In the genomic region with DNA sequence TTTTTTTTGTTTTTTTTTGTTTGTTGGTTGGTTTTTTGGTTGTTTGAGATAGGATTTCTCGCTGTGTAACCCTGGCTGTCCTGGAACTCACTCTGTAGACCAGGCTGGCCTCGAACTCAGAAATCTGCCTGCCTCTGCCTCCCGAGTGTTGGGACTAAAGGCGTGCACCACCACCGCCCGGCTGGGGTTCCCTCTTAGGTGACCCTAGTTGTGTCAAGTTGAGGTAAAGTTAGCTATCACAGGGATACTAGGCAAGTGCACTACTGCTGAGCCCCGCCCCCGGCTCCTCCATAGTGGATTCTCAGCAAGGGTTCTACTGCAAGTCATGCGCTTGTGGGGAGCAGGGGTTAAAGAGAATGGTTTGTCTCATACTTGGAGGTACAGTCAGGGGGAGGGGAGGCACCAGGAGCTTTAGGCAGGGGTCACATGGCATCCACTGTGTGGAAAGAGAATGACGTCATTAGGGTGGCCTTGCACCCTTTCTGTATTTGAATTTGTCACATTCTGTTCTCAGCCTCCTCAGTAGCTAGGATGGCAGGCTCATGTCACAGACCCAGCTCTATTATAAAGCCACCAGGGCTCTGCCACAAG, we compare ENCODE assay signal across 15 mouse cellular contexts. TPM values are rescaled to one million over a fixed set of nuclear protein-coding genes. Genes with fewer than 3 reads are reported as not detected.
A peak's percentile ranks its signal among the peaks of the same experiment; 100 is the strongest.
DNase-seq lines count a peak whose midpoint lies in the region; ATAC-seq and TF ChIP-seq lines count a peak whose summit lies in the region.
"Had no signal": no experiment of that assay in that cellular context is flagged by ENCODE, and none has a peak within 500 bp of the region (broad histone marks: within the 10 kb centered on the region; RNA-seq: fewer than 3 reads in every experiment).

No protein-coding gene starts in this region.

- no peak for TF ChIP-seq CTCF in lung, postnatal 0 days (IDR thresholded peaks at IDR 0.05)
- no peak for TF ChIP-seq CTCF in lung, adult 2 months (IDR thresholded peaks at IDR 0.05; ENCODE audit: insufficient read depth, low read length)

- H3K9ac ChIP-seq in lung, postnatal 0 days (replicated peaks; ENCODE audit: low read depth): no peak overlapping the region
- H3K9ac ChIP-seq in forebrain, embryonic 11.5 days (ENCODE audit: low read length): no peak overlapping the region
- H3K9ac ChIP-seq: embryonic facial prominence, embryonic 13.5 days had no signal

- 87% methylated on average over 10 of the region's 10 CpGs for WGBS in lung, postnatal 0 days
- WGBS in lung, adult 2 months: 87% methylated on average over 10 of the region's 10 CpGs
- 95% methylated on average over 10 of the region's 10 CpGs for WGBS in forebrain, embryonic 11.5 days

- H3K9me3 ChIP-seq in lung, postnatal 0 days (ENCODE audit: low read length): no peaks in the 10 kb centered on the region
- no peaks in the 10 kb centered on the region for H3K9me3 ChIP-seq in forebrain, embryonic 11.5 days (ENCODE audit: control insufficient read depth, low read length)
- H3K9me3 ChIP-seq: embryonic facial prominence, embryonic 13.5 days; limb, embryonic 10.5 days had no signal

- DNase-seq in heart, adult 11 months: peak; percentile 93
- no peak for DNase-seq in heart, adult 8-10 months (ENCODE audit: low spot score)
- peak; percentile 76 for DNase-seq in lung, postnatal 0 days (ENCODE audit: low spot score)
- DNase-seq in lung, adult 2 months: no peak
- no peak for DNase-seq in frontal cortex, postnatal 25 days (ENCODE audit: low spot score in 2 of 2)
- no peak for DNase-seq in forebrain, embryonic 11.5 days (ENCODE audit: low spot score)
- DNase-seq: cerebellum, postnatal 10 days; kidney, adult 2 months; retina, postnatal 1 day had no signal

- peak; percentile 85 for TF ChIP-seq EP300 in lung, postnatal 0 days (IDR thresholded peaks at IDR 0.05)

- peak; percentile 66 for ATAC-seq in lung, postnatal 0 days
- peak; percentile 21 for ATAC-seq in activated CD4-positive, CD25-positive, alpha-beta regulatory T cell, adult 4 months
- peak; percentile 9 for ATAC-seq in inflammation-experienced regulatory T-cells, adult 6 months
- no peak for ATAC-seq in forebrain, embryonic 11.5 days (replicated peaks; ENCODE audit: low FRiP score)
- ATAC-seq: forebrain, embryonic 16.5 days; Patski had no signal

- H3K36me3 ChIP-seq in lung, postnatal 0 days (ENCODE audit: insufficient read depth, low read length): no peaks in the 10 kb centered on the region
- no peaks in the 10 kb centered on the region for H3K36me3 ChIP-seq in forebrain, embryonic 11.5 days (ENCODE audit: control insufficient read depth, insufficient read depth, low read length)

- H3K4me1 ChIP-seq in lung, postnatal 0 days (ENCODE audit: insufficient read depth, low read depth, low read length): peaks cover 11% of the 10 kb centered on the region; the same call in 1 of the 2 replicates
- peaks cover 31% of the 10 kb centered on the region for H3K4me1 ChIP-seq in lung, adult 2 months (ENCODE audit: control insufficient read depth, insufficient read depth, low read length)
- no peaks in the 10 kb centered on the region for H3K4me1 ChIP-seq in forebrain, embryonic 11.5 days (replicated peaks; ENCODE audit: control insufficient read depth, insufficient read depth, low read length)

- TF ChIP-seq POLR2A in lung, adult 2 months (IDR thresholded peaks at IDR 0.05; ENCODE audit: borderline replicate concordance, extremely low read depth, low read depth, low read length): no peak

- H3K4me2 ChIP-seq in lung, postnatal 0 days (replicated peaks; ENCODE audit: low read depth, low read length): no peak overlapping the region
- H3K4me2 ChIP-seq in forebrain, embryonic 11.5 days (ENCODE audit: low read depth, low read length, severe bottlenecking): no peak overlapping the region
- H3K4me2 ChIP-seq: embryonic facial prominence, embryonic 13.5 days had no signal

- H3K4me3 ChIP-seq in lung, postnatal 0 days (ENCODE audit: low read depth, low read length): no peak overlapping the region
- no peak overlapping the region for H3K4me3 ChIP-seq in lung, adult 2 months (replicated peaks; ENCODE audit: extremely low read depth, low read depth, low read length)
- H3K4me3 ChIP-seq in forebrain, embryonic 11.5 days (ENCODE audit: low read depth, low read length): no peak overlapping the region
- H3K4me3 ChIP-seq: embryonic facial prominence, embryonic 13.5 days; limb, embryonic 10.5 days had no signal

- peak overlapping the region; percentile 48 for H3K27ac ChIP-seq in lung, postnatal 0 days (ENCODE audit: low read length)
- no peak overlapping the region for H3K27ac ChIP-seq in forebrain, embryonic 11.5 days (ENCODE audit: low read depth, low read length)
- H3K27ac ChIP-seq: embryonic facial prominence, embryonic 13.5 days; limb, embryonic 10.5 days had no signal

- no peaks in the 10 kb centered on the region for H3K27me3 ChIP-seq in lung, postnatal 0 days (replicated peaks; ENCODE audit: insufficient read depth, low read length)
- no peaks in the 10 kb centered on the region for H3K27me3 ChIP-seq in forebrain, embryonic 11.5 days (ENCODE audit: control insufficient read depth, insufficient read depth, low read length)
- H3K27me3 ChIP-seq: embryonic facial prominence, embryonic 13.5 days; Patski had no signal

RNA-seq across cellular contexts. Expression of gene Slc44a2, which starts 9.3 kb away (rescaled TPM):
- total RNA-seq in heart, adult 8-10 months (2022): 100 to 1,000 TPM in 1 of 4 experiments, 10 to 100 TPM in 3; 90.2 to 124 (median 94.3) TPM
- polyA plus RNA-seq in lung, postnatal 0 days (2015; fragmentation: Nextera tagmentation; extraction: Ambion mirVana): 155 and 165 TPM in 2 replicates
- 192 and 271 TPM in 2 replicates for polyA plus RNA-seq in lung, adult 2 months (2012; rRNA removed)
- polyA plus RNA-seq in activated CD4-positive, CD25-positive, alpha-beta regulatory T cell, adult 4 months (2017; shearing (Covaris generic)): 100 to 1,000 TPM; 181 to 194 TPM
- polyA plus RNA-seq in inflammation-experienced regulatory T-cells, adult 6 months (2017; shearing (Covaris generic)): 100 to 1,000 TPM; 125 to 263 (median 241) TPM
- 71.0 and 76.3 TPM in 2 replicates for polyA plus RNA-seq in forebrain, embryonic 11.5 days (2014; fragmentation: Nextera tagmentation; extraction: Ambion mirVana)

RNA-seq across cellular contexts. Expression of gene Ap1m2, which starts 17.7 kb away (rescaled TPM):
- not detected for total RNA-seq in heart, adult 8-10 months (2022)
- 35.9 and 36.4 TPM in 2 replicates for polyA plus RNA-seq in lung, postnatal 0 days (2015; fragmentation: Nextera tagmentation; extraction: Ambion mirVana)
- 21.4 and 33.9 TPM in 2 replicates for polyA plus RNA-seq in lung, adult 2 months (2012; rRNA removed)
- 1 to 10 TPM in 1 of 2 experiments, under 1 TPM in 1; 0.84 to 1.5 TPM for polyA plus RNA-seq in activated CD4-positive, CD25-positive, alpha-beta regulatory T cell, adult 4 months (2017; shearing (Covaris generic))
- polyA plus RNA-seq in inflammation-experienced regulatory T-cells, adult 6 months (2017; shearing (Covaris generic)): 1 to 10 TPM in 1 of 3 experiments, under 1 TPM in 2; 0.36 to 1.0 (median 0.42) TPM
- polyA plus RNA-seq in forebrain, embryonic 11.5 days (2014; fragmentation: Nextera tagmentation; extraction: Ambion mirVana): 1.4 and 2.6 TPM in 2 replicates
- polyA plus RNA-seq: Patski had no signal

RNA-seq across cellular contexts. Expression of gene Ilf3, which starts 37.9 kb away (rescaled TPM):
- 10 to 100 TPM; 28.2 to 31.4 (median 29.8) TPM for total RNA-seq in heart, adult 8-10 months (2022)
- 53.4 and 58.5 TPM in 2 replicates for polyA plus RNA-seq in lung, postnatal 0 days (2015; fragmentation: Nextera tagmentation; extraction: Ambion mirVana)
- polyA plus RNA-seq in lung, adult 2 months (2012; rRNA removed): 31.8 and 35.2 TPM in 2 replicates
- polyA plus RNA-seq in activated CD4-positive, CD25-positive, alpha-beta regulatory T cell, adult 4 months (2017; shearing (Covaris generic)): 100 to 1,000 TPM in 1 of 2 experiments, 10 to 100 TPM in 1; 96.0 to 122 TPM
- polyA plus RNA-seq in inflammation-experienced regulatory T-cells, adult 6 months (2017; shearing (Covaris generic)): 100 to 1,000 TPM in 2 of 3 experiments, 10 to 100 TPM in 1; 92.5 to 122 (median 122) TPM
- polyA plus RNA-seq in forebrain, embryonic 11.5 days (2014; fragmentation: Nextera tagmentation; extraction: Ambion mirVana): 295 and 297 TPM in 2 replicates

RNA-seq across cellular contexts. Expression of gene Cdkn2d, which starts 38.6 kb away (rescaled TPM):
- 10 to 100 TPM; 15.1 to 17.7 (median 16.7) TPM for total RNA-seq in heart, adult 8-10 months (2022)
- 33.9 and 34.9 TPM in 2 replicates for polyA plus RNA-seq in lung, postnatal 0 days (2015; fragmentation: Nextera tagmentation; extraction: Ambion mirVana)
- polyA plus RNA-seq in lung, adult 2 months (2012; rRNA removed): 33.5 and 34.7 TPM in 2 replicates
- polyA plus RNA-seq in activated CD4-positive, CD25-positive, alpha-beta regulatory T cell, adult 4 months (2017; shearing (Covaris generic)): 100 to 1,000 TPM; 142 to 158 TPM
- polyA plus RNA-seq in inflammation-experienced regulatory T-cells, adult 6 months (2017; shearing (Covaris generic)): 100 to 1,000 TPM; 116 to 131 (median 128) TPM
- 58.6 and 60.8 TPM in 2 replicates for polyA plus RNA-seq in forebrain, embryonic 11.5 days (2014; fragmentation: Nextera tagmentation; extraction: Ambion mirVana)

RNA-seq across cellular contexts. Expression of gene Kri1, which starts 42.0 kb away (rescaled TPM):
- total RNA-seq in heart, adult 8-10 months (2022): 10 to 100 TPM; 16.2 to 18.3 (median 17.3) TPM
- polyA plus RNA-seq in lung, postnatal 0 days (2015; fragmentation: Nextera tagmentation; extraction: Ambion mirVana): 8.9 and 11.9 TPM in 2 replicates
- polyA plus RNA-seq in lung, adult 2 months (2012; rRNA removed): 16.9 and 21.5 TPM in 2 replicates
- 10 to 100 TPM; 20.8 to 26.1 TPM for polyA plus RNA-seq in activated CD4-positive, CD25-positive, alpha-beta regulatory T cell, adult 4 months (2017; shearing (Covaris generic))
- 10 to 100 TPM; 16.5 to 36.2 (median 26.9) TPM for polyA plus RNA-seq in inflammation-experienced regulatory T-cells, adult 6 months (2017; shearing (Covaris generic))
- 16.3 and 22.3 TPM in 2 replicates for polyA plus RNA-seq in forebrain, embryonic 11.5 days (2014; fragmentation: Nextera tagmentation; extraction: Ambion mirVana)

Comparison
In these comparisons a context has a peak if more than half of its experiments do, and no peak if none do; other contexts are left out.
1. DNase-seq: peak in heart, adult 11 months (single experiment) and lung, postnatal 0 days (single experiment); none in heart, adult 8-10 months (single experiment), lung, adult 2 months (single experiment), frontal cortex, postnatal 25 days (0 of 2) and forebrain, embryonic 11.5 days (single experiment).